Comparison of ENCODE assay signal across 24 mouse cellular contexts in the genomic region with DNA sequence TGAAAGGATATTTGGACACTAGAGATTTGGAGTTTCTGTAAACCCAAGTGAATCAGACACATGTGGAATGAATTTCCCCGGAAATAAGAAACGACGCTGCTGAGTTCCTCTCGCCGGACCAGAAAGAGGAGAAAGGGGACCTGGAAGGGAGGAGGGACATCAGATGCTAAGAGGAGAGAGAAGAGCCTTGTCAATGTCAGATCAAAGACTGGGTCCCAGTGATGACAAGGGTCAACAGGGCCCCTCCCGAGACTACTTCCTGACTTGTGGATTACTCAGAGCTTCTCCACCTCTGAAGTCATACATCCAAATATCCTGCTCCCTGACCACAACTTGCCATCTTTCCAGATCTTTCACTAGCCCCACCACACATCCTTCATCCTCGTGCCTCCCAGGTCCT. TPM values are rescaled to one million over a fixed set of nuclear protein-coding genes. Genes with fewer than 3 reads are reported as not detected.
DNase-seq lines count a peak whose midpoint lies in the region; ATAC-seq and TF ChIP-seq lines count a peak whose summit lies in the region.
"Had no signal": no experiment of that assay in that cellular context is flagged by ENCODE, and none has a peak within 500 bp of the region (broad histone marks: within the 10 kb centered on the region; RNA-seq: fewer than 3 reads in every experiment).

No protein-coding gene starts in this region.

- no peaks in the 10 kb centered on the region for H3K27me3 ChIP-seq in embryonic facial prominence, embryonic 11.5 days (ENCODE audit: control insufficient read depth, insufficient read depth, low read length)
- H3K27me3 ChIP-seq in embryonic facial prominence, embryonic 10.5 days (replicated peaks; ENCODE audit: low read depth, poor library complexity, severe bottlenecking) = no peaks in the 10 kb centered on the region
- peaks cover 10% of the 10 kb centered on the region; the same call in 1 of the 2 replicates for H3K27me3 ChIP-seq in heart, embryonic 10.5 days (ENCODE audit: insufficient read depth, poor library complexity, severe bottlenecking)
- no peaks in the 10 kb centered on the region for H3K27me3 ChIP-seq in kidney, postnatal 0 days (ENCODE audit: insufficient read depth, low read length)
- H3K27me3 ChIP-seq in stomach, postnatal 0 days (ENCODE audit: control insufficient read depth, insufficient read depth, low read length) = no peaks in the 10 kb centered on the region
- H3K27me3 ChIP-seq: embryonic facial prominence, embryonic 13.5 days; forebrain, embryonic 13.5 days; forebrain, embryonic 15.5 days had no signal

- no peak for TF ChIP-seq EP300 in stomach, postnatal 0 days (optimal IDR thresholded peaks at IDR 0.05)

- no peak overlapping the region for H3K27ac ChIP-seq in embryonic facial prominence, embryonic 11.5 days (replicated peaks; ENCODE audit: low read depth, low read length)
- H3K27ac ChIP-seq in embryonic facial prominence, embryonic 10.5 days (replicated peaks) = no peak overlapping the region
- H3K27ac ChIP-seq in heart, embryonic 10.5 days = no peak overlapping the region
- no peak overlapping the region for H3K27ac ChIP-seq in kidney, postnatal 0 days
- no peak overlapping the region for H3K27ac ChIP-seq in stomach, postnatal 0 days (replicated peaks)
- H3K27ac ChIP-seq: embryonic facial prominence, embryonic 13.5 days; forebrain, embryonic 13.5 days; forebrain, embryonic 15.5 days had no signal

- no peaks in the 10 kb centered on the region for H3K9me3 ChIP-seq in embryonic facial prominence, embryonic 11.5 days (replicated peaks; ENCODE audit: control insufficient read depth, low read length)
- H3K9me3 ChIP-seq in embryonic facial prominence, embryonic 10.5 days = no peaks in the 10 kb centered on the region
- no peaks in the 10 kb centered on the region for H3K9me3 ChIP-seq in heart, embryonic 10.5 days
- H3K9me3 ChIP-seq in kidney, postnatal 0 days (replicated peaks; ENCODE audit: low read length) = no peaks in the 10 kb centered on the region
- no peaks in the 10 kb centered on the region for H3K9me3 ChIP-seq in stomach, postnatal 0 days (ENCODE audit: control insufficient read depth, low read length)
- H3K9me3 ChIP-seq: embryonic facial prominence, embryonic 13.5 days; forebrain, embryonic 13.5 days; forebrain, embryonic 15.5 days had no signal

- 34% methylated on average over 7 of the region's 7 CpGs for WGBS in embryonic facial prominence, embryonic 11.5 days
- 36% methylated on average over 7 of the region's 7 CpGs for WGBS in embryonic facial prominence, embryonic 10.5 days
- WGBS in heart, embryonic 10.5 days = 51% methylated on average over 7 of the region's 7 CpGs
- 31% methylated on average over 7 of the region's 7 CpGs for WGBS in kidney, postnatal 0 days
- 49% methylated on average over 7 of the region's 7 CpGs for WGBS in stomach, postnatal 0 days

- intact Hi-C loops in heart, postnatal 14 days (cut with DNase I) = no loop called here

- no peak overlapping the region for H3K4me2 ChIP-seq in embryonic facial prominence, embryonic 11.5 days (ENCODE audit: low read depth, low read length)
- H3K4me2 ChIP-seq in kidney, postnatal 0 days (ENCODE audit: low read length) = no peak overlapping the region
- no peak overlapping the region for H3K4me2 ChIP-seq in stomach, postnatal 0 days (replicated peaks; ENCODE audit: low read depth)
- H3K4me2 ChIP-seq: embryonic facial prominence, embryonic 13.5 days; forebrain, embryonic 13.5 days; forebrain, embryonic 15.5 days had no signal

- DNase-seq in embryonic facial prominence, embryonic 11.5 days (ENCODE audit: low spot score) = peak; percentile 39
- DNase-seq in embryonic facial prominence, embryonic 10.5 days (ENCODE audit: low spot score) = no peak
- DNase-seq in heart, embryonic 10.5 days (ENCODE audit: low spot score) = peak; percentile 69
- DNase-seq in heart, postnatal 14 days = no peak
- DNase-seq in kidney, postnatal 0 days (ENCODE audit: low spot score) = peak; percentile 64
- DNase-seq in kidney, postnatal 14 days = no peak
- DNase-seq in stomach, postnatal 0 days (ENCODE audit: low spot score) = no peak
- DNase-seq: adrenal gland, adult 2 months; adrenal gland, postnatal 10 days; adrenal gland, postnatal 25 days; cerebellum, adult 11 months; cerebellum, adult 18-20 months; cerebellum, adult 8-10 months; cerebellum, adult 9-11 months; cerebellum, postnatal 14 days; cerebellum, postnatal 36 days; embryo, embryonic 11 days; forebrain, postnatal 0 days had no signal

- H3K9ac ChIP-seq in embryonic facial prominence, embryonic 11.5 days (replicated peaks; ENCODE audit: low read length) = no peak overlapping the region
- no peak overlapping the region for H3K9ac ChIP-seq in kidney, postnatal 0 days (ENCODE audit: low read depth, low read length)
- H3K9ac ChIP-seq in stomach, postnatal 0 days (ENCODE audit: low read length) = no peak overlapping the region
- H3K9ac ChIP-seq: embryonic facial prominence, embryonic 13.5 days; forebrain, embryonic 13.5 days; forebrain, embryonic 15.5 days; forebrain, postnatal 0 days had no signal

- H3K4me1 ChIP-seq in embryonic facial prominence, embryonic 11.5 days (ENCODE audit: control insufficient read depth, insufficient read depth, low read length) = no peaks in the 10 kb centered on the region
- peaks cover 9% of the 10 kb centered on the region for H3K4me1 ChIP-seq in embryonic facial prominence, embryonic 10.5 days
- H3K4me1 ChIP-seq in heart, embryonic 10.5 days = no peaks in the 10 kb centered on the region
- no peaks in the 10 kb centered on the region for H3K4me1 ChIP-seq in kidney, postnatal 0 days (replicated peaks; ENCODE audit: insufficient read depth, low read length)
- H3K4me1 ChIP-seq in stomach, postnatal 0 days (replicated peaks; ENCODE audit: control insufficient read depth, insufficient read depth) = 0 out of 2 replicates have a peak, but pooled peaks cover 3% of the 10 kb centered on the region
- H3K4me1 ChIP-seq: forebrain, embryonic 13.5 days; forebrain, embryonic 15.5 days had no signal

- no peak for TF ChIP-seq CTCF in kidney, postnatal 0 days (IDR thresholded peaks at IDR 0.05; ENCODE audit: low read depth)
- TF ChIP-seq CTCF in stomach, postnatal 0 days (IDR thresholded peaks at IDR 0.05; ENCODE audit: low read depth) = no peak

- H3K4me3 ChIP-seq in embryonic facial prominence, embryonic 11.5 days (ENCODE audit: low read depth, low read length) = no peak overlapping the region
- H3K4me3 ChIP-seq in embryonic facial prominence, embryonic 10.5 days = no peak overlapping the region
- H3K4me3 ChIP-seq in heart, embryonic 10.5 days = no peak overlapping the region
- H3K4me3 ChIP-seq in kidney, postnatal 0 days (replicated peaks; ENCODE audit: low read depth, low read length) = no peak overlapping the region
- H3K4me3 ChIP-seq in stomach, postnatal 0 days (ENCODE audit: low read depth, low read length) = no peak overlapping the region
- H3K4me3 ChIP-seq: embryonic facial prominence, embryonic 13.5 days; forebrain, embryonic 13.5 days; forebrain, embryonic 15.5 days had no signal

- ATAC-seq in embryonic facial prominence, embryonic 11.5 days (replicated peaks; ENCODE audit: insufficient number of reproducible peaks, low FRiP score, low TSS enrichment, low read depth) = no peak
- no peak for ATAC-seq in kidney, postnatal 0 days (replicated peaks; ENCODE audit: low FRiP score, low read depth)
- no peak for ATAC-seq in stomach, postnatal 0 days (ENCODE audit: low FRiP score, low TSS enrichment)
- ATAC-seq: forebrain, embryonic 13.5 days; forebrain, embryonic 15.5 days; forebrain, postnatal 0 days had no signal

- H3K36me3 ChIP-seq in embryonic facial prominence, embryonic 11.5 days (replicated peaks; ENCODE audit: control insufficient read depth, insufficient read depth, low read depth, low read length) = no peaks in the 10 kb centered on the region
- H3K36me3 ChIP-seq in embryonic facial prominence, embryonic 10.5 days (replicated peaks) = no peaks in the 10 kb centered on the region
- no peaks in the 10 kb centered on the region for H3K36me3 ChIP-seq in heart, embryonic 10.5 days
- no peaks in the 10 kb centered on the region for H3K36me3 ChIP-seq in kidney, postnatal 0 days (ENCODE audit: insufficient read depth, low read length)
- no peaks in the 10 kb centered on the region for H3K36me3 ChIP-seq in stomach, postnatal 0 days (ENCODE audit: control insufficient read depth, insufficient read depth, low read length)
- H3K36me3 ChIP-seq: embryonic facial prominence, embryonic 13.5 days; forebrain, embryonic 15.5 days had no signal

RNA-seq across cellular contexts. Expression of a gene that starts 24.5 kb away (rescaled TPM):
- polyA plus RNA-seq in embryonic facial prominence, embryonic 11.5 days (2014; fragmentation: Nextera tagmentation; extraction: Ambion mirVana) = 0.59 and 0.64 TPM in 2 replicates
- polyA plus RNA-seq in embryonic facial prominence, embryonic 10.5 days (2016; fragmentation: Nextera tagmentation; extraction: Ambion mirVana) = 0.57 and 0.93 TPM in 2 replicates
- polyA plus RNA-seq in heart, embryonic 10.5 days (2016; fragmentation: Nextera tagmentation; extraction: Ambion mirVana) = 1.3 and 2.7 TPM in 2 replicates
- total RNA-seq in heart, postnatal 14 days (2021) = 1 to 10 TPM; 4.4 to 6.8 TPM
- 0.66 and 0.80 TPM in 2 replicates for polyA plus RNA-seq in kidney, postnatal 0 days (2015; fragmentation: Nextera tagmentation; extraction: Ambion mirVana)
- polyA plus RNA-seq in stomach, postnatal 0 days (2015; fragmentation: Nextera tagmentation; extraction: Ambion mirVana) = 7.8 and 8.8 TPM in 2 replicates
- total RNA-seq: common myeloid progenitor, adult 5-6 weeks; MEL had no signal
- polyA plus RNA-seq: C2C12 had no signal

RNA-seq across cellular contexts. Expression of a gene that starts 44.6 kb away (rescaled TPM):
- polyA plus RNA-seq in embryonic facial prominence, embryonic 11.5 days (2014; fragmentation: Nextera tagmentation; extraction: Ambion mirVana) = 7.5 and 7.6 TPM in 2 replicates
- polyA plus RNA-seq in embryonic facial prominence, embryonic 10.5 days (2016; fragmentation: Nextera tagmentation; extraction: Ambion mirVana) = 7.2 and 9.1 TPM in 2 replicates
- 6.4 and 7.9 TPM in 2 replicates for polyA plus RNA-seq in heart, embryonic 10.5 days (2016; fragmentation: Nextera tagmentation; extraction: Ambion mirVana)
- total RNA-seq in heart, postnatal 14 days (2021) = 10 to 100 TPM; 13.1 to 15.9 TPM
- polyA plus RNA-seq in kidney, postnatal 0 days (2015; fragmentation: Nextera tagmentation; extraction: Ambion mirVana) = 4.9 and 5.8 TPM in 2 replicates
- 1.9 and 2.6 TPM in 2 replicates for polyA plus RNA-seq in stomach, postnatal 0 days (2015; fragmentation: Nextera tagmentation; extraction: Ambion mirVana)
- total RNA-seq: common myeloid progenitor, adult 5-6 weeks; MEL had no signal
- polyA plus RNA-seq: C2C12 had no signal

Comparison
In these comparisons a context has a peak if more than half of its experiments do, and no peak if none do; other contexts are left out.
1. DNase-seq: peak in embryonic facial prominence, embryonic 11.5 days (single experiment), heart, embryonic 10.5 days (single experiment) and kidney, postnatal 0 days (single experiment); none in embryonic facial prominence, embryonic 10.5 days (single experiment), heart, postnatal 14 days (0 of 2), kidney, postnatal 14 days (single experiment) and stomach, postnatal 0 days (single experiment).